Mouse (Mus musculus): ENCODE measurements around the gene Smcr8.

- TF ChIP-seq POLR2A (IDR thresholded peaks at IDR 0.05; ENCODE audit: control insufficient read depth in 1 of 2, insufficient read depth in 1 of 2, low read depth in 1 of 2, low read length in 2 of 2, poor library complexity in 1 of 2) (no peak), POLR2AphosphoS2 (IDR thresholded peaks at IDR 0.05; ENCODE audit: low read length) (no peak), CTCF (IDR thresholded peaks at IDR 0.05 in 2 of 3, conservative IDR thresholded peaks at IDR 0.05 in 1 of 3; ENCODE audit: control insufficient read depth in 1 of 3, insufficient read depth in 1 of 3, low read depth in 2 of 3, low read length in 3 of 3, poor library complexity in 1 of 3, severe bottlenecking in 1 of 3) (no peak), MYB (IDR thresholded peaks at IDR 0.05; ENCODE audit: low read depth, low read length) (no peak), ZC3H11A (IDR thresholded peaks at IDR 0.05; ENCODE audit: low read depth, low read length) (no peak), RAD21 (IDR thresholded peaks at IDR 0.05; ENCODE audit: low read depth, low read length) (no peak), EP300 (IDR thresholded peaks at IDR 0.05; ENCODE audit: low read depth in 1 of 2, low read length in 2 of 2) (no peak)
Observed at GRCm38 (mm10) chr11:60729217-60729641, 48.1 kb upstream of the Smcr8 start.

Data from MEL (cell line).